Mouse (Mus musculus) embryonic fibroblast, embryonic 13.5 days (primary cell): ENCODE results near the gene Ces2f. TPM values are rescaled to one million over a fixed set of nuclear protein-coding genes. Genes with fewer than 3 reads are reported as not detected.
"Not testable (repeated sequence)": the region's sequence is repeated elsewhere in the genome, so short reads cannot be mapped to it uniquely, and the experiment has no call there.

Experiments used
- H3K27ac ChIP-seq: 2 replicates; pipeline ENCODE4 v1.5.1; 2012; ENCODE audit warnings: low read length, control low read depth, inconsistent platforms; ENCODE audit not compliant: insufficient read depth
- H3K4me1 ChIP-seq: 2 replicates; pipeline ENCODE4 v1.6.1; 2011; ENCODE audit warnings: low read length; ENCODE audit not compliant: control insufficient read depth, insufficient read depth
- H3K4me3 ChIP-seq: 2 replicates; pipeline ENCODE4 v1.5.1; 2011; ENCODE audit warnings: mild to moderate bottlenecking, control low read depth, low read length; ENCODE audit not compliant: insufficient read depth
- CTCF ChIP-seq: IDR thresholded peaks from 2 replicates; pipeline ENCODE4 v1.5.1; 2011; ENCODE audit warnings: mild to moderate bottlenecking, control low read depth, low read length, moderate library complexity, borderline replicate concordance; ENCODE audit not compliant: insufficient read depth
- POLR2A ChIP-seq: IDR thresholded peaks from 2 replicates; pipeline ENCODE4 v1.6.1; 2011; ENCODE audit warnings: low read depth, mild to moderate bottlenecking, control low read depth, low read length, moderate library complexity
- polyA plus RNA-seq: library from polyadenylated mRNA; stranded (reverse); fragments of >200 nt; gene quantifications from 2 replicates; pipeline ENCODE4 v1.2.4, GENCODE M21; 2011; ENCODE audit warnings: low read depth; ENCODE audit not compliant: missing spikeins, insufficient read length

The Ces2f gene
- polyA plus RNA-seq: not detected in 2 replicates

DNA sequence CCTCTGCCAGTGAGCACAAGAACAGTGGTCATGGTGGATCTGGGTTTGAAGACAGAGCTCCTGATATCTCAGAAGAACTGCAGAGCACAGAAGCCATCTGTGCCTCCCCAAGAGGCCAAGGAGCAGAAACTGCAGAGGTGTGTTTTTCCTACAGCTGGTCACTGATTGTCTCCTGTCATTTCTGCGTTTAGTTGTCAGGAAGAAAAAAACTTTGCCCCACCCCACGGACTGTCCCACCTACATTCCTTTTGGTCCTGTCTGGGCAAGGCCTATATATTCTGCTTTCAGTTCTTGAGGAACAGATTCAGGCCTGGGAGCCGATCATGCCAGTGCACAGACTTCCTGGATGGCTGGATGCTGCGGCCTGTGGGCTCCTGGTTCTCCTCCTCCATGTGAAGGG, at the start of gene Ces2f:
Gene Ces2f (plus strand): TSS at position 301 of the 400 bp plus-strand sequence.
- Histone ChIP-seq H3K4me1 (no peaks in the 10 kb centered on the region), H3K27ac (no peak within 1 kb of the TSS), H3K4me3 (no peak within 1 kb of the TSS)
- TF ChIP-seq CTCF (no peak), POLR2A (no peak)

DNA sequence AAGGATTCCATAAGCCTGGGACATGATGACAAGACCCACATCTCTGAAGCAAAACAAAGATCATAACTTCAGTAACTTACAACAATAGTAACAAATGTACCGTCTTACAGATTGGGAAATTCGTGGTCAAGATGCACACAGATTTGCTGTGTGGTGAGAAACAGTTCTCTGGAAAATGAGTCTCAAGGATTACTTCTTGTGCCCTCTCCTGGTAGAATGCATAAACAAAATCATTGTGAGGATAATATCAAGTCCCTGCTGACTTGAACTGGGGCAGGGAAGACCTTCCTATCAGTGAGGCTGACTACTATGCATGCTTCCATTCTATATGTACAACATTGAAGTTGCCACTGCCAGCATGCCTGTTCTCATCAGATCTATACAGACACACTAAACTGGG, 45.4 kb upstream of the Ces2f start:
- Histone ChIP-seq H3K4me3 (no peak overlapping the region), H3K27ac (no peak overlapping the region), H3K4me1 (no peaks in the 10 kb centered on the region)
- no peak for TF ChIP-seq CTCF
- no peak for TF ChIP-seq POLR2A

DNA sequence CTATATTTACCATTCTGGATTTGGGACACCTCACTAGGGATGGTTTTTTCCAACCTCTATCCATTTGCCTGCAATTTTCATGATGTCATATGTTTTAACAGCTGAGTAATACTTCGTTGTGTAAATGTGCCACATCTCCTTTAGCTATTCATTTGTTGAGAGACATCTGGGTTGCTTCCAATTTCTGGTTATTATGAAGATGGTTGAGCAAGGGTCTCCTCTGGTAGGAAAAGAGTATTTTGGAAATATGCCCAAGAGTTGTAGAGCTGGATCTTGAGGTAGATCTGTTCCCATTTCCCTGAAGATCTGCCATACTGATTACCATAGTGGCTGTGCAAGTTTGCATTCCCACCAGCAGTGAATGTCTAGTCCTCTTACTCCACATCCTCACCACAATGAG, 40.0 kb upstream of the Ces2f start:
- no peaks in the 10 kb centered on the region for H3K4me1 ChIP-seq
- TF ChIP-seq CTCF (no peak), POLR2A (no peak)

DNA sequence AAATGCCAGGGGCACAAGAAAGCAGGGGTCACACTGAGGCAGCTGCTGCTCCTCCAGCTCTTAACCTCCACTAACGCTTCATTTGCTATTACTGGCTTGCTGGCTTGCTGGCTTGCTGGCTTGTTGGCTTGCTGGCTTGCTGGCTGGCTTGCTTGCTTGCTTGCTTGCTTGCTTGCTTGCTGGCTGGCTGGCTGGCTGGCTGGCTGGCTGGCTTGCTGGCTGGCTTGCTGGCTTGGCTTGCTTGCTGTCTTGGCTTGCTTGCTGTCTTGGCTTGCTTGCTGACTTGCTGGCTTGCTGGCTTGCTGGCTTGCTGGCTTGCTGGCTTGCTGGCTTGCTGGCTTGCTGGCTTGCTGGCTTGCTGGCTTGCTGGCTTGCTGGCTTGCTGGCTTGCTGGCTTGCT, 38.1 kb upstream of the Ces2f start:
- not testable (repeated sequence) for H3K4me3 ChIP-seq, H3K27ac ChIP-seq, H3K4me1 ChIP-seq

More for the DNA sequence above, 40.0 kb upstream of the Ces2f start:
- Histone ChIP-seq H3K27ac (no peak overlapping the region), H3K4me3 (no peak overlapping the region)

- not testable (repeated sequence) for H3K4me1 ChIP-seq, H3K4me3 ChIP-seq, H3K27ac ChIP-seq
Observed at GRCm38 (mm10) chr8:104909651-104910050, 37.5 kb upstream of the Ces2f start.

DNA sequence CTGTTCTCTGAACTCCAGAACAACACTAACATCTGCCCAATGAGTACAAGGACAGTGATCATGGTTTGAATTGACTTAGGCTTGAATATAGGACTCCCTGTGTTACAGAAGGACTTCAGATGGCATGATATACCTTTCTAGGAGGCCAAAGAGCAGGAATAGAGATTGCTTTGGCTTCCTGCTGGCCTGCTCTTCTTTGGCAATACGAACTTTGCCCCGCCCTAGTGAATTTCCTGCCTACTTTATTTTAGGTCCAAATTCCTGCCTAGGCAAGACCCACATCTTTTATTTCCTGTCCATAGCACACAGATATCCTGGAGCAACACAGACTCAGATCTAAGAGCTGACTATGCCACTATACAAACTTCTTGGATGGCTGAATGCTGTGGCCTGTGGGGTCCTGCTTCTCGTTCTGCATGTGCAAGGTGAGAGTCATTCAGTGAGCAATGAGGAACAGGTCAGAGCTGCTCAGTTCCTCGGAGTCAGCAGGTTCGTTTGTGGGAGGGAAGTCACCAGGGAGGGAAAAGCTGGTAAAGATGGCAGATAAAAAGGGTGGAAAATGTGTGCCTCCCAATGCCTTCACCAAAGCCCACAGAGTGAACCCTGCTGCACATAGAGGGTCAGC, 21.1 kb upstream of the Ces2f start, which contains the start of gene Ces2e:
Gene Ces2e (plus strand): TSS at position 289 of the 625 bp plus-strand sequence.
- TF ChIP-seq CTCF (no peak), POLR2A (no peak)
- no peak within 1 kb of the TSS for H3K27ac ChIP-seq
- no peaks in the 10 kb centered on the region for H3K4me1 ChIP-seq
- no peak within 1 kb of the TSS for H3K4me3 ChIP-seq

GRCm38 (mm10) chr8:104927301-104927700, 19.9 kb upstream of the Ces2f start:
- Histone ChIP-seq H3K4me1 (no peaks in the 10 kb centered on the region), H3K4me3 (no peak overlapping the region), H3K27ac (no peak overlapping the region)
- TF ChIP-seq CTCF: no peak
- TF ChIP-seq POLR2A: no peak

DNA sequence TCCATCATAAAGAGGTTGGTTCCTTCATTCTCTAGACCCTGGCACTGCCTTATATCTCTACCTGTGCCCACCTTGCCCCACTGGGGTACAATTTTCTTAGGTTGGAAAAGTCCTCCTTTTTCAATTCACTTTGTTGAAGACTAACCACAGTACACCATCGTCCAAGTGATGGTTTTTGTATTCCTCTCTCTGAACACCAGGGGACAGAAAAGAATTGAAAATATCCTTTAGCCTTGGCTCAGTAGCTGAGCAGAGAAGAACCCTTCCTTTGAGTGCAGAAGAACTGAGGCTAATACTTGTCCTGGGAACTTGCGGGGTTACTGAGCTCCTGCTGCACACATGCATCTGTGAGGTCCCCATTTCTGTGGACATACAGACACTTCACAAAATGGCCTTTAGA, 2.5 kb upstream of the Ces2f start:
- no peak overlapping the region for H3K27ac ChIP-seq

GRCm38 (mm10) chr8:104949031-104949430, 1.9 kb downstream of the Ces2f start:
- Histone ChIP-seq H3K4me1 (no peaks in the 10 kb centered on the region), H3K27ac (no peak overlapping the region), H3K4me3 (no peak overlapping the region)
- no peak for TF ChIP-seq CTCF
- no peak for TF ChIP-seq POLR2A

More for the DNA sequence above, 2.5 kb upstream of the Ces2f start:
- Histone ChIP-seq H3K4me1 (no peaks in the 10 kb centered on the region), H3K4me3 (no peak overlapping the region)
- TF ChIP-seq POLR2A (no peak), CTCF (no peak)

DNA sequence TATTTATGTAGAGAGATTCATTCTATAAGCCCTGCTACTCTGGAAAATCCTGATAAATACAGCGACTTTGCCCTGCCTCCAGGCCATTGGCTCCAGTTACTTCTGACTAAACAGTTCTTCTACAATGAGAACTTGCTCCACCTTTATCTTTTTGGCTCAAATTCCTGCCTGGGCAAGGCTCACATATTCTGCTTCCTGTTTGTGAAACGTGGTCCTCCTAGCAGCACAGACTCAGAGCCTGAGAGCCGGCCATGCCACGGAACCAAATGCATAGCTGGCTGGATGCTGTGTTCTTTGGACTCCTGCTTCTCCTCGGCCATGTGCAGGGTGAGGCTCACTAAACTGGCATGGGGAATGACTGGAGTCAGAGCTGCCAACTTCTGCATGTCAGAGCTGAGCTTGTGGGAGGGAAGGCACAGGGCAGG, 14.4 kb downstream of the Ces2f start, which contains the start of gene Ces2g:
Gene Ces2g (plus strand): TSS at position 182 of the 425 bp plus-strand sequence.
- TF ChIP-seq POLR2A: no peak
- TF ChIP-seq CTCF: no peak
- Histone ChIP-seq H3K4me1 (no peaks in the 10 kb centered on the region), H3K27ac (no peak within 1 kb of the TSS), H3K4me3 (no peak within 1 kb of the TSS)

DNA sequence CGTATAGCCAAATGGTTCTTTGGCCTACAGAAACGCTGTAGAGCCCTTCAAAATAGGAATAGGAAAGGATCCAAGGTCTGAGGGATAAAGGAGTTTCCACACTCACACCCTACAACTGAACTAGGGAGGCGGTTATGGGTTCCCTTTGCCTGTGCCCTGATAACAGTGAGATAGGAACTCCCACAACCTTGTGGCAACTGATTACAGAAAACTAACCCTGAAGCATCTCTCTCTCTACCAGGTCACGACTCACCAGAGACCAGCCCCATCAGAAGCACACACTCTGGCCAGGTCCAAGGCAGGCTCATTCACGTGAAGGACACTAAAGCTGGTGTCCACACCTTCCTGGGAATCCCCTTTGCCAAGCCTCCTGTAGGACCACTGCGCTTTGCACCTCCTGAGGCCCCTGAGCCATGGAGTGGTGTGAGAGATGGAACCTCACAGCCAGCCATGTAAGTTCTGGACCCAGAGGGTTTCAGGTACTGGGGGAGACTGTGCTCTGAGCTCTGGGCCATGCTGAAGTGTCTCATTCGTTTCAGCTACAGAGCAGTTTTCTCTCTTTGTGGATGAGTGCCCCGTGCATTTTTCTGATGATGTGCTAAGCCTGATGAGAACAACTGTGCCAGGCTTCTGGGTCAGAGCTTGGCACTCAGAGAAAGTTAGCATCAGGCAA, 15.2 kb downstream of the Ces2f start:
- H3K4me1 ChIP-seq: no peaks in the 10 kb centered on the region
- no peak for TF ChIP-seq CTCF
- TF ChIP-seq POLR2A: no peak
- H3K4me3 ChIP-seq: no peak overlapping the region
- no peak overlapping the region for H3K27ac ChIP-seq
